Mouse (Mus musculus) cortical plate, adult 2 months (tissue): ENCODE measurements around the gene Dcst2. TPM values are rescaled to one million over a fixed set of nuclear protein-coding genes. Genes with fewer than 3 reads are reported as not detected.
A peak's percentile ranks its signal among the peaks of the same experiment; 100 is the strongest.

ENCODE experiments used
- H3K27ac ChIP-seq: fragments of 200-500 bp; 2 replicates; pipeline ENCODE4 v1.5.1; 2012; ENCODE audit warnings: low read length, control low read depth, inconsistent platforms; ENCODE audit not compliant: insufficient read depth
- H3K4me1 ChIP-seq: fragments of 200-500 bp; 2 replicates; pipeline ENCODE4 v1.6.1; 2011; ENCODE audit warnings: low read length; ENCODE audit not compliant: control insufficient read depth, insufficient read depth
- H3K4me3 ChIP-seq: fragments of 200-500 bp; 2 replicates; pipeline ENCODE4 v1.5.1; 2011; ENCODE audit warnings: mild to moderate bottlenecking, low read length, control low read depth; ENCODE audit not compliant: insufficient read depth
- CTCF ChIP-seq: fragments of 200-500 bp; IDR thresholded peaks from 2 replicates; pipeline ENCODE4 v1.5.1; 2011; ENCODE audit warnings: mild to moderate bottlenecking, control low read depth, low read length; ENCODE audit not compliant: insufficient read depth; ENCODE audit errors: extremely low read depth
- POLR2A ChIP-seq: fragments of 200-500 bp; IDR thresholded peaks from 2 replicates; pipeline ENCODE4 v1.6.1; 2011; ENCODE audit warnings: mild to moderate bottlenecking, low read length, control low read depth; ENCODE audit not compliant: insufficient read depth; ENCODE audit errors: extremely low read depth
- polyA plus RNA-seq: library from polyadenylated mRNA; depleted of rRNA; stranded (reverse); fragments of >200 nt; gene quantifications from 2 replicates; pipeline ENCODE4 v1.2.3, GENCODE M21; 2012

Gene Dcst2
- polyA plus RNA-seq, 1 experiment, result 0.75 TPM

DNA sequence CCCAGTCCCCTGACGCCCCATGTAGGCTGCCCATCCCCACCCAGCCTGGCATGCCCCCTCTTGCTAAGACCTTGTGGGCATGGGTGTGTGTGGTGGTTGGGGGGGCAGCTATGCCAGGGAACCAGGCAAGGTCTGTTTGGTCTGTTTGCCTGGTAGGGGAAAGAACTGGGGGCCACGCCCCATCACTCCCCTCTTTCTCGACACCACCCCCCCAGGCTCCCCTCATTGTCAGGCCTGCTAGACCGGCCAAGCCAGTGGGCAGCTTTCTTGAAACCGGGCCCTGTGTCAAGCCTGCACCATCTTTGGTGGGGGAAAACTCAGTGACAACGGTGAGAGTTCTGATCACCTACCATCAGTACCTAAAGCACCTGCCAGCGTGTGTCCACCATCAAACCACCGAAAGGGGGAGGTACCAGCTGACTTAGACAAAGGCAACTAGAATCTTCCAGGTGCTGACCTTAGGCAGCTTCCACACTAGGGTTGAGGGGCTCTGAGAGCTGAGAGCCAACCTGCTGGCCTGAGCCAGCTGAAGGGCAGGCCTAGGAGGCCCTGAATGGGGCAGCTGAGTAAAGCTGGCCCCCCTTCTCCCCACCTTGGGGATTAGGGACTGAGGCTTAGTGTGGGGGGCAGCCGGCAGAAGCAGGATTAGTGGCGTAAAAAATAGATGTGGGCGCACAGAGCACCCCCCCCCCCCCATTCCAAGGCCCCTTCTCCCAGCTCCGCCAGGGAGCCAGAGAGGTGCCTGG, 22.7 kb downstream of the Dcst2 start:
- no peaks in the 10 kb centered on the region for H3K4me1 ChIP-seq
- no peak overlapping the region for H3K27ac ChIP-seq
- TF ChIP-seq CTCF, result no peak
- TF ChIP-seq POLR2A, result no peak
- no peak overlapping the region for H3K4me3 ChIP-seq

- H3K4me3 ChIP-seq, result no peak overlapping the region
- TF ChIP-seq CTCF (no peak), POLR2A (no peak)
Measured at GRCm38 (mm10) chr3:89385451-89385850, 23.7 kb downstream of the Dcst2 start.

DNA sequence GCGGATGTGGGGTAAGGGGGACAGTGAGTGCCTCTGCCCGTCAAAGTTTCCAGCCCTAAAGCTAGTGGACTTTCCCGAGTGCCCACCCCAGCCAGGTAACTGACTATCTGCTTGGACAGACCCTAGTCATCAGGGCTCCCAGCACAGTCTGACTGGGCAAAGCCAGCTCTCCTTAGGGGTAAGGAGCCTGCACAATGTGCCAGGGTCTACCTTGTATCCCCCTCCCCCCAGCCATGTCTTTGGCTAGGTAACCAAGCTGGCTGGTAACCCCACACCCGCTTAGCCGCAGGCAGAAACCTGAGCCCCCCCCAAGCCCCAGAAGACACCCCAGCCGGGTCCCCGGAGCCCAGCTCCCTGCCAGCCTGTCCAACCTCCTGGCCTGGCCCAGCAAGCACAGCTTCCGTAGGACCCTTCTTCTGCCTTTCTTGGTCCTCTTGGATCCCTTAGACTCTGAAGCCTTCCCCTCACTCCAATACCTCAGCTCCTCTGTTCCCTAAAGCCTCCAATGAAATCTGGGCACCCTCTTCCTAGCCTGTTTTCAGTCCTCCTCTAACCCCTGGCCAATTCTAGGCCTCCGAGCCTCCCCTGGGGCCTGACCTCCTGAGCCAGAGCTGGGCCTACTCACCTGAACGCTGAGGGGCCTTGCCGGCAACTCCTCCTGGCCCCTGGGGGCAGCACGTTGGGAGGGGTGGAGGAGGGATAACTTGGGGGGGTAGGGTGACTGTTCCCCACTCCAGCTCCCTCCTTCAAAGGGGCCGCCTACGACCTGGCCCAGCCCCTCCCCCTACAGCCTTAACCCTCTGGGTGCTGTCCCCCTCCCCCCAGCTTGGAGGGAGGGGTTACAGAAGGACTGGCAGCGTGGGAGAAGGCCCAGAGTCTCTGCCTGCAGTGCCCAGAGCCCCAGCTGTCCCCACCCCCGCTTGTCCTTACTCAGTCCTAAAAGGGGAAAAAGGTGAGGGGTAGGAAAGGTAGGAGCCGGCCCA, 25.0 kb downstream of the Dcst2 start:
- no peak overlapping the region for H3K27ac ChIP-seq
- no peak for TF ChIP-seq CTCF
- TF ChIP-seq POLR2A, result no peak
- peaks cover 2% of the 10 kb centered on the region for H3K4me1 ChIP-seq
- H3K4me3 ChIP-seq, result no peak overlapping the region

More at GRCm38 (mm10) chr3:89385451-89385850, 23.7 kb downstream of the Dcst2 start:
- no peak overlapping the region for H3K27ac ChIP-seq
- H3K4me1 ChIP-seq, result no peaks in the 10 kb centered on the region

DNA sequence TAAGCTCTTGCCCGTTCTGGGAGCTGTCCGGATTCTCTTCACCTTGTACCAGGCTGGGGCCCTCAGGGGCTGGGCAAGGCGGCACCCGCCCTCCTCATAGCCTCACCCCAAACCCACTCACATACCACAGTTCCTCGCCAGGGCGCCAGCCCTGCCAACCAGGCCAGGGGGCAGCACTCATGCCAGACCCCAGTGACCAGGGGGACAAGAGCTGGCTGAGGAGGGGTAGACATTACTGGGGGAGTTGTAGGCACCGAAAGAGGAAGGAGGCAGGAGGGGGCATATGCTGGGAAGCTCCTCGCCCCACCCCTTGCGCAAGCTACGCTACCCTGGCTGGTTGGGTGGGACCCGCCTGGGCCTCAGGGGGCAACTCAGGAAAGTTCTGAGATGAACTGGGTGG, 25.9 kb downstream of the Dcst2 start:
- Histone ChIP-seq H3K27ac (peak overlapping the region; percentile 5; the same call in 1 of the 2 replicates), H3K4me1 (peaks cover 2% of the 10 kb centered on the region)
- TF ChIP-seq POLR2A, result no peak
- TF ChIP-seq CTCF, result no peak

DNA sequence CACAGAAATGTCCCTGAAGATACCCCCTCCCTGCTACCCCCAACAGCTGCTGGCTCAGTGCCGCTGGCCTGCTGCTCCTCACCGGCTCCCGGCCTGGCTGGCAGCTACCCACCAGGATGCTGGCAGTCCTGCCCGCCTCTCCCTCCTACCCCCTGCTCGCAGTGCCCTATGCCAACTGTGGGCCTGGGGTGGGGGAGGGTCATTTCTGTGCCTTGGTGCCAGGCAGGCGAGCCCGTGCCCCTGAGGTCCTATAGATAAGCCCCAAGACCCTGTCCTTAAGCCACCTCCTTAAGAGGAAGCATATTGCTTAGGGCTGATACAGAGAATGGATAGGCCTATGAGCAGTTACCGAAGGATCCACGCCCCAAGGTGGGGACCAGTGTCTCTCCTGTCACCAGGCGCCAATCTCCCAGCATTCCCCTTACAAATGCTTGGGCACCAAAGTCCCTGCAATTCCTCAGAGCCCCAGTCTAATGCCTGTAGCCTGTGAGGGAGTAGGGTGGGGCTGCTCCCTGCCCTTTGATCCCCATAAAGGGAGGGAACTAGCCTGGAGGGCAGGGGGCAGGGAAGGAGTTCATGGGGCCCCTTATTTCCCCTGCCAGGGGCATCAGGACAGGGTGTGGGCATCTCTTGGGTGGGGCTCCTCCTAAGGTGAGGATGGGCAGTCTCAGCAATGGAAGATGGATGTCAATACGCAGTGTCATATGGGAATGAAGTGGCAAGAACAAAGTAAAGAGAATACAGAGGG, 26.5 kb downstream of the Dcst2 start:
- TF ChIP-seq CTCF, result no peak
- no peak for TF ChIP-seq POLR2A
- Histone ChIP-seq H3K27ac (peak overlapping the region; percentile 5; the same call in 1 of the 2 replicates), H3K4me1 (peaks cover 2% of the 10 kb centered on the region), H3K4me3 (no peak overlapping the region)

More for the DNA sequence above, 25.9 kb downstream of the Dcst2 start:
- H3K4me3 ChIP-seq, result no peak overlapping the region

DNA sequence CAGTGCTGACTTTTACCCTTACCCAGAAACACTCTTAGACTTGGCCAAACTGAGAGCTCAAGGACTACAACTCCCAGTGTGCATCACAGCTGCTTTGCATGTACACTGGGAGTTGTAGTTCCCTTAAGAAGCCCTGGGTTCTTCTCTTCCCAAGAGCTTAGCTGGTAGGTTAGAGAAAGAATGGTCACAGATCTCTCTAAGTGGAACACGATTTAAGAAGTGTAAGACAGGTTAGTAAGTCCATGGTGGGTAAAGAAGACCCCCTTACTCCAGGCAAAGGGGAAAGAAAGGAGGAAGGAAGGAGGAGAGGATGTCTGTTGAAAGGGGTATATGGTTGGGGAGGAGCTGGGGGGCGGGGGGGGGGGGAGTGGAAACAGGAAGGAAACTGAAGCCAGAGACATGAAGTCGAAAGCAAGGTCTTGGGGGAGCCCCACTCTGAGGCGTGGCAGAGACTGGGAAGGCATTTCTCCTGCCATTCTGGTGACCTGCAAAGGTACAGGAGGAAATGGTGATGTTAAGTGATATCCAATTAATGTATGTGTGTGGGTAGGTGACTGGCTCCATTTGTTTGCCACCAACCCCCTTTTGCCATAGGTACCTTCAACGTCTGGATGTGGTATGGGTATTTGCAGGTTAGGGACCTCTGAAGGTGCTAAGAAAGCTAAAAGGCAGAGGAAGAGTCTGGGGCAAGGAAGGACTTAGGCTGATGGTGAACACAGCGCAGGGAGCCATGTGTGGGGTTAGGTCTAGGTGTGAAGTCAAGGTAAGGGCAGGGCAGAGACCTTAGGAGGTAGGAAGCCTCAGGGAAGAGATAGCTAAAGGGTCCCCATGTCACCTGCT, 27.3 kb downstream of the Dcst2 start:
- TF ChIP-seq POLR2A, result no peak
- TF ChIP-seq CTCF, result no peak
- Histone ChIP-seq H3K27ac (no peak overlapping the region), H3K4me1 (peaks cover 2% of the 10 kb centered on the region), H3K4me3 (no peak overlapping the region)

DNA sequence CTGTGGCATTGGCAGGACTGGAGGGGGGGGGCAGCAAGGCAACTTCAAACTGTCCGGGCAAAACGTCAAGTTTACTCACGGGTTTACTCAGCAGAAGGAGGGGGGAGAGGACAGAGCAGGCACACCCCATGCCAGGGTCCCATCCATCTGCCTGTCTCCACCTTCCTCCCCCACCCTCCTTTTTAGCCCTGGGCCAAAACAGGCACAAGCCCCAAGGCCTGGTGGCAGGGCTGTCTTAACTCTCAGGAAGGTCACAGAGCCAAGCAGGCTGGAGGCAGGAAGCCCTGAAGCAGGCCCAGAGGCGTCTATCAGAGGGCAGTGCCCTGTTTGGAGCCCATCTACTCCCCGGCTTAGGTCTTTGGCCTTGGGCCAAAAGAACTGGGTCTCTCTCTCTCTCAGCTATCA, 28.3 kb downstream of the Dcst2 start:
- Histone ChIP-seq H3K27ac (peak overlapping the region; percentile 49), H3K4me3 (no peak overlapping the region), H3K4me1 (peaks cover 4% of the 10 kb centered on the region)
- TF ChIP-seq CTCF, result no peak
- TF ChIP-seq POLR2A, result no peak

GRCm38 (mm10) chr3:89390699-89391662, 29.2 kb downstream of the Dcst2 start:
- peak overlapping the region; percentile 90 for H3K27ac ChIP-seq
- H3K4me1 ChIP-seq, result peaks cover 5% of the 10 kb centered on the region

More at GRCm38 (mm10) chr3:89390699-89391662, 29.2 kb downstream of the Dcst2 start:
- peak overlapping the region; percentile 56 for H3K4me3 ChIP-seq
- TF ChIP-seq CTCF (no peak), POLR2A (no peak)
